In the genomic region with DNA sequence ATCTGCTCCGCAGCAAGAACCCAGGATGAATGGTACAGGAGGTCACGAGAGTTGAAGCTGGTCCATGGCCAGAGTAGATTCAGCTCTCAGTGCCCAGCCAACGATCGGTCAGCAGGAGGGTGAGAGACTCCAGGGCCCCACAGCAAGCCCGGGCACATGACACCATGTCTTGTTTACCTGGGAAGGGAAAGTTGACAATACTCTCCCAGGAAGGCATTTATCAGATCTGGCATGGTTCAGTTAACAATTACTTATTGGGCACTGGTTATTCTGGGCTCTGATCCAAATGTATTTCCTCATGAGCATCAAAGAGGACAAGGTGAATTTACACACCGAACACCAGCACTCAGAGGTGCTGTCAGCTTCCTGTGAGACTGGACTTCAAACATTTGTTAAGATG, we compare ENCODE assay signal across 11 mouse cellular contexts. TPM values are rescaled to one million over a fixed set of nuclear protein-coding genes. Genes with fewer than 3 reads are reported as not detected.
DNase-seq lines count a peak whose midpoint lies in the region; ATAC-seq and TF ChIP-seq lines count a peak whose summit lies in the region.
"Had no signal": no experiment of that assay in that cellular context is flagged by ENCODE, and none has a peak within 500 bp of the region (broad histone marks: within the 10 kb centered on the region; RNA-seq: fewer than 3 reads in every experiment).

No protein-coding gene starts in this region.

- no peaks in the 10 kb centered on the region for H3K9me3 ChIP-seq in intestine, embryonic 16.5 days (ENCODE audit: control insufficient read depth, low read length)
- H3K9me3 ChIP-seq in intestine, embryonic 15.5 days: no peaks in the 10 kb centered on the region
- H3K9me3 ChIP-seq in forebrain, postnatal 0 days (ENCODE audit: low read length): no peaks in the 10 kb centered on the region
- H3K9me3 ChIP-seq: hindbrain, embryonic 10.5 days; megakaryocyte, embryonic 14.5 days had no signal

- no peak for TF ChIP-seq CTCF in Patski (IDR thresholded peaks at IDR 0.05)
- no peak for TF ChIP-seq CTCF in forebrain, postnatal 0 days (IDR thresholded peaks at IDR 0.05; ENCODE audit: low read depth)

- H3K27me3 ChIP-seq in intestine, embryonic 16.5 days (replicated peaks; ENCODE audit: control insufficient read depth, insufficient read depth, low read length): 0 out of 2 replicates have a peak, but pooled peaks cover 2% of the 10 kb centered on the region
- H3K27me3 ChIP-seq in intestine, embryonic 15.5 days (replicated peaks): no peaks in the 10 kb centered on the region
- no peaks in the 10 kb centered on the region for H3K27me3 ChIP-seq in Patski
- no peaks in the 10 kb centered on the region for H3K27me3 ChIP-seq in forebrain, postnatal 0 days (ENCODE audit: insufficient read depth, low read length)

- 55% methylated on average over 6 of the region's 6 CpGs for WGBS in intestine, embryonic 16.5 days
- 54% methylated on average over 6 of the region's 6 CpGs for WGBS in intestine, embryonic 15.5 days
- 50% methylated on average over 6 of the region's 6 CpGs for WGBS in forebrain, postnatal 0 days

- no peak overlapping the region for H3K27ac ChIP-seq in intestine, embryonic 16.5 days (ENCODE audit: low read length)
- H3K27ac ChIP-seq in intestine, embryonic 15.5 days: no peak overlapping the region
- no peak overlapping the region for H3K27ac ChIP-seq in forebrain, postnatal 0 days (ENCODE audit: low read depth, low read length)
- H3K27ac ChIP-seq: hindbrain, embryonic 10.5 days had no signal

- POLR2A ChIA-PET in Patski (lab: Charles Lee): interaction anchor here (1.3 kb wide), 1 partner anchor 9 kb away, joined by 3 read pairs; no protein-coding TSS in a partner anchor

- H3K9ac ChIP-seq in intestine, embryonic 16.5 days (ENCODE audit: low read depth, low read length): no peak overlapping the region
- no peak overlapping the region for H3K9ac ChIP-seq in intestine, embryonic 15.5 days
- H3K9ac ChIP-seq in forebrain, postnatal 0 days: no peak overlapping the region

- CTCF ChIA-PET in Patski (lab: Charles Lee): interaction anchor here (1.2 to 1.5 kb wide), 3 partner anchors 10 to 36 kb away, joined by 3 to 5 read pairs (median 3); no protein-coding TSS in a partner anchor

- no peak overlapping the region for H3K4me3 ChIP-seq in intestine, embryonic 16.5 days (ENCODE audit: low read length)
- no peak overlapping the region for H3K4me3 ChIP-seq in intestine, embryonic 15.5 days (replicated peaks)
- no peak overlapping the region for H3K4me3 ChIP-seq in forebrain, postnatal 0 days (ENCODE audit: low read depth, low read length)
- H3K4me3 ChIP-seq: hindbrain, embryonic 10.5 days; megakaryocyte, embryonic 14.5 days had no signal

- H3K4me2 ChIP-seq in intestine, embryonic 16.5 days (ENCODE audit: low read depth, low read length): no peak overlapping the region
- no peak overlapping the region for H3K4me2 ChIP-seq in intestine, embryonic 15.5 days (replicated peaks)
- no peak overlapping the region for H3K4me2 ChIP-seq in forebrain, postnatal 0 days (ENCODE audit: low read depth)

- ATAC-seq in intestine, embryonic 16.5 days: peak; percentile 55; the same call in 1 of the 2 replicates
- no peak for ATAC-seq in intestine, embryonic 15.5 days
- peak; percentile 64 for ATAC-seq in Patski
- ATAC-seq in forebrain, postnatal 0 days: no peak
- ATAC-seq: forebrain, embryonic 16.5 days had no signal

- in situ Hi-C loops in Patski (cut with MboI; ENCODE audit: low pct_unique_long_range_greater_than_20kb): no loop called here

- no peaks in the 10 kb centered on the region for H3K4me1 ChIP-seq in intestine, embryonic 16.5 days (ENCODE audit: control insufficient read depth, insufficient read depth, low read length)
- 0 out of 2 replicates have a peak, but pooled peaks cover 2% of the 10 kb centered on the region for H3K4me1 ChIP-seq in intestine, embryonic 15.5 days (replicated peaks)
- no peaks in the 10 kb centered on the region for H3K4me1 ChIP-seq in forebrain, postnatal 0 days (ENCODE audit: insufficient read depth)

- H3K36me3 ChIP-seq in intestine, embryonic 16.5 days (ENCODE audit: control insufficient read depth, insufficient read depth, low read length): no peaks in the 10 kb centered on the region
- no peaks in the 10 kb centered on the region for H3K36me3 ChIP-seq in intestine, embryonic 15.5 days
- H3K36me3 ChIP-seq in forebrain, postnatal 0 days (ENCODE audit: insufficient read depth): no peaks in the 10 kb centered on the region
- H3K36me3 ChIP-seq: hindbrain, embryonic 10.5 days had no signal

- peak; percentile 81 for DNase-seq in Patski (ENCODE audit: low read depth, low spot score)
- peak; percentile 66 for DNase-seq in cerebellum, adult 9-11 months
- peak; percentile 56 to 85 for DNase-seq in kidney, postnatal 25 days
- DNase-seq in right cerebral cortex, postnatal 25 days: no peak
- DNase-seq in right cerebral cortex, postnatal 10 days (ENCODE audit: low spot score in 2 of 2): no peak
- DNase-seq in forebrain, postnatal 0 days: no peak

RNA-seq across cellular contexts. Expression of a gene that starts 38.5 kb away (rescaled TPM):
- 1.8 and 2.0 TPM in 2 replicates for polyA plus RNA-seq in intestine, embryonic 16.5 days (2015; fragmentation: Nextera tagmentation; extraction: Ambion mirVana)
- polyA plus RNA-seq in intestine, embryonic 15.5 days (2015; fragmentation: Nextera tagmentation; extraction: Ambion mirVana): 2.2 and 2.3 TPM in 2 replicates
- 52.8 TPM for polyA plus RNA-seq in Patski (2021)
- 1.7 and 4.1 TPM in 2 replicates for total RNA-seq in forebrain, postnatal 0 days (2014; rRNA removed)
- 1.2 and 2.0 TPM in 2 replicates for polyA plus RNA-seq in forebrain, postnatal 0 days (2015; fragmentation: Nextera tagmentation; extraction: Ambion mirVana)

Comparison
In these comparisons a context has a peak if more than half of its experiments do, and no peak if none do; other contexts are left out.
1. ATAC-seq: peak in intestine, embryonic 16.5 days (single experiment) and Patski (single experiment); none in intestine, embryonic 15.5 days (single experiment) and forebrain, postnatal 0 days (single experiment).
2. DNase-seq: peak in Patski (single experiment), cerebellum, adult 9-11 months (single experiment) and kidney, postnatal 25 days (2 of 2); none in right cerebral cortex, postnatal 25 days (single experiment), right cerebral cortex, postnatal 10 days (0 of 2) and forebrain, postnatal 0 days (single experiment).
3. RNA of a gene that starts 38.5 kb away (polyA plus RNA-seq): 52.8 TPM in Patski (single experiment); 2.2 to 2.3 TPM in intestine, embryonic 15.5 days, 1.2 to 2.0 TPM in forebrain, postnatal 0 days and 1.8 to 2.0 TPM in intestine, embryonic 16.5 days; every median in the first group is over 10 times any median in the second.